Mouse (Mus musculus): Measurements from ENCODE around the gene Neurog1.
A peak's percentile ranks its signal among the peaks of the same experiment; 100 is the strongest.

The Neurog1 gene

DNA sequence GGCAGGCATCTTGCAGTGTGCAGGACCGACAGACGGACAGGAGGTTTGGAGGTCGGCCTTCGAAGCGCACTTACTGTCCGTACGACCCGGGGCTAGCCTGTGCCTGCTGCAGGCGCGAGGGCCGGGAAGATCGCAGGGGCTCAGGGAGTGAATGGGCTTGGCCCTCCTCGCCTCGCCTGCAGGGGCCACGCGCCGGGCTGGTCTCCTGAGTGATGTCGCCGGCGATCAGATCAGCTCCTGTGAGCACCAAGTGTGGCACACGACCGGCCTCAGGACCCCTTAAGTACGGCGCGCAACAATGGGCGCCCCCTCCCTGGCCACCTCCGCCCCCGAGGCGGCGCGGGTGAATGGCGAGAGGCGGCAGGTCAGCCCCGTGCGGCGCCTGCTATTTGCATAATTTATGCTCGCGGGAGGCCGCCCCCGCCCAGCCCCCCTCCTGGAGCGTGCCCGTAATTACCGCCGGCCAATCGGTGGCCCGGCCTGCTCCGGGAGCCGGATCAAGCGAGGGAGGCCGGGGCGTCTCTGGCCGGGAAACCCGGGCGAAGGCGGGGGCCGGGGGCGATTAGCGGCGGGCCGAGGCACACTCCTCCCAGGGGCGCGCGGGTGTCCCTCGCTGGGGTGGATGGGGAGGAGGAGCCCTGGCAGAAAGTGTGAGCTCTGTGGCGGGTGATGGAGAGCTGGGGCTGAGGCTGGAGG, at the start of gene Neurog1:
Gene Neurog1, minus strand, starts transcription at position 240 of the 696 bp plus-strand sequence.
- DNase-seq (ENCODE audit: low spot score in 2 of 2) = no peak

DNA sequence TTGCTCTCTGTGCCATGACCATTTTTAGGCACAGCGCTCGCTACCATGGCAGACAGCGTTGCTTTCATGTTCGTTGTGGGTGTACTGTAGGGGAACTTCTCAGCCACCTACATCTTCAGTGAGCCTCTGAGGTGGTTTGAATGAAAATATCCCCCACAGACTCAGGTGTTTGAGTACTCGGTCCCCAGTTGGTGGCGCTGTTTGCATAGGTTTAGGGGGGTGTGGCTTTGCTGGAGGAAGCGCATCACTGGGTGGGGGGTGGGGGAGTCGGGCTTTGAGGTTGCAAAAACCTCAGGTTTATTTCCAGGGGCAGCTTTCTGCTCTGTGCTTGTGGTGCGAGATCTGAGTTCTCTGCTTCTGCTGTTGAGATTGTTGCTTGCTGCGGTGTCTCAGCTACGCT, 47.4 kb upstream of the Neurog1 start:
- no peak for DNase-seq (ENCODE audit: low spot score in 2 of 2)

DNA sequence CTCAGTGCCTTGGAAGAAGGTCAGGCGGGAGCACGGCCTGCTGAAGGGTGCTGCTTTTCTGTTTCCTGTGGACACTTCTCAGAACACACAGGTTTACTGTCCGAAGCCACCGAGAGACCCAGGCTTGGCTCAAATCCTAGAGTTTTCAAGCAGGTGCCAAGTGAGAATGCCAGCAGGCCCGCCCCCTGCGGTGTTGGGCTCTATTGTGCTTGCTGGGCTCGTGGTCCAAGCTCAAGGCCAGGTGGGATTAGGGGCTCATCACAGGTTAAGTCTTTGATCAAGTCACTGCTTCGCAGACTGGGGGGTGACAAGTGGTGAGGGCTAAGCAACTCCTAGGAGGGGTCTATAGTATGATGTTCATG, 44.7 kb upstream of the Neurog1 start:
- DNase-seq (ENCODE audit: low spot score in 2 of 2) = no peak

DNA sequence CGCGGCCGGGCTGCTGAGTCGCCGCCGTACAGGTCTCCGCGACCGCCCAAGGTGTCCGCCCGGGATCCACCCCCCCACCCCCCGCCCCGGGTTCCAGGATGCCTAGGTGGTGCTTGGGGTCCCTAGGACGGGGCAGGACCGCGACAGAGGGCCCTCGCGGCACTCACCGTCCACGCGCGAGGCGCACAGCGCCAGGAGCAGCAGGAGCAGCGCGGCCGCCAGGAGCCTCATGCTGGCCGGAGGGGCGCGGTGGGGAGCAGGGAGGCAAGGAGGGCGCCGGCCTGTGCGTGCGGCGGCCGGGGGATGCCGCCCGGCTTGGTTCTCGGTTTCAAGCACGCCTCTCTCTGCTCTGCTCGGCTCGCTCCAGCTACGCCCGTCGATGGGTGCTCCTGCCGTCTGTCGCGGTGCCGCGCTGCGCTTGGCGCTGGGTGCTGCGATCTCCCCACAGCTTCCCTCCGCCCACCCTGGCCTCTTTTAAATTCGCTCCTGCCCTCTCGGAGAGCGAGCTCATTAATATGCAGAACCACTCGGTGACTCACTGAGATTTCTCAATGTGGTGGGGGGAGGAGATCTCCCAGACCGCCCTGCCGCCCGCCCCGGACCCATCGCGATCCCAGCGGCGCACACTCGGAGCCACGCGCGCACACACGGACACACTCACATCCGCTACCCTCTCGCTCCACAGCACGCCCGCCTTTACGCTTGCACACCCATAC, 44.1 kb upstream of the Neurog1 start, which contains the start of gene Cxcl14:
Gene Cxcl14, minus strand, starts transcription at position 609 of the 716 bp plus-strand sequence.
- peak; percentile 45 to 57 for DNase-seq (ENCODE audit: low spot score in 2 of 2)

DNA sequence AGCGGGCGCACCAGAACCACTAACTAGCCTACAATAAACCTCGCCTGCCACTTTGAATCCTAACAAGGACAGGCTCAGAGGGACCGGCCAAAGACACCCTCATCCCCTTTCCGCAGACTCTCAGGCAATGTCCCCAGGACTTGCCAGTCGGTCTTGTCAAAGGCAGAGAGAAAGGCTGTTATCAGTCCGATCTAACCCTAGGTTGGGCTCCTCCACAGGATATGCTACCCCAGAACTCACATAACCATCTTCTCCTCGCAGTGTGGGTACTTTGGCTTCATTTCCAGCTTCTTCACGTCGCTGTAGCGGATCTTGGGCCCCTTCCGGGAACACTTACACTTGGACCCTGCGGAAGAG, 43.6 kb upstream of the Neurog1 start:
- DNase-seq (ENCODE audit: low spot score in 2 of 2) = no peak

DNA sequence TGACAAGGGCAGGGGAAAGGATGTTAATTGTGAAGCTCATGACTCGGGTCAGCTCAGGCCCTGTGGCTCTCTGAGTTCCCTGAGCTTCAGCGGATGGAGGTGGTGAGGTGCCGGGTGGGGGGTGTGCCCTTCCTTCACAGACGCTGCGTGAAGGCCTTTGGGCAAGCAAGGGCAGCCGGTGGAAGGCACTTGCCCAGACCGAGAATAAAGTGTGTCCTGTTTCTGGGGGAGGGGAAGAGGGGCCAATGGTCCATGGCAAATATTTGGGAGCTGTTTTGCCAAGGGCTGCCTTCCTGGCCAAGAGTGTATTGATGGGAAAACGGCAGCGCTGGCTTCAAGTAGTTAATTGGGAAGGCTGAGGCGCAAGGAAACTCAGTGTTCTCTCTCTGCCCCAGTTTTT, 42.9 kb upstream of the Neurog1 start:
- DNase-seq (ENCODE audit: low spot score in 2 of 2) = no peak

DNA sequence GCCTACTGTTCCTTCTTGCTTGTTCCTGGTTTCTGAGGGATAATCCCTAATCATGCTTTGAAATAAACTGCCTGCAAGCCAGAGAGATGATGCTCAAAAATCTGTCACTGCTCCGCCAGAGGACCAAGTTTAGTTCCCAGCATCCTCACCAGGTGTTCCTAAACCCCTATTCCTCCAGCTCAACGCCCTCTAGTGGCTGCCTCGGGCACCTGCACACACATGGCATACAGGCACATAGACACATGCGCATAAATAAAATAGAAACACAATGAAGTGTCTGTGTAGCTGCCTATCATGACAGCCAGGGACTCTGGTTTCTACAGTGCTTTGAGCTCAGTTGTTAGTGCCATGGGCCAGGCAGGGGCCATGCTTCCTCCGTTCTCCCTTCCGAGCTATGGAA, 38.0 kb upstream of the Neurog1 start:
- no peak for DNase-seq (ENCODE audit: low spot score in 2 of 2)

DNA sequence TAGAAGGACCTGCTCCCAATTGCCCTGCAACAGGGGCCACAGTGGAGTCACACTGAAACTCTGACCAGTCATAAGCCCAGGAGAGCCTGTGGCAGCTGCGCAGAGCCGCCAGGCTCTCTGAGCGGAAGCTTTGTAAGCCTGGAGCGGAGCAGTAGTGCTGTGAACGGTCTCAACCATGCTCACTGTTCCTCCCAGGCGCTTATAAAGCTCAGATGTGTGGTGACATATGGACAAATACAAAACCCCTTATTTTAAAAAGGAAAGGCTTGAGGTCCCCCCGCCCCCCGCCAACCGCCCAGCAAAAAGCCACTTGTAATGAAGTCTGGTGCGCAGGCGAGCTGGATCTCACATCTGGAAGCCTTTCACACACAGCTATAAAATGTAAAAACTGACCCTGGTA, 37.3 kb upstream of the Neurog1 start:
- DNase-seq (ENCODE audit: low spot score in 2 of 2) = no peak

DNA sequence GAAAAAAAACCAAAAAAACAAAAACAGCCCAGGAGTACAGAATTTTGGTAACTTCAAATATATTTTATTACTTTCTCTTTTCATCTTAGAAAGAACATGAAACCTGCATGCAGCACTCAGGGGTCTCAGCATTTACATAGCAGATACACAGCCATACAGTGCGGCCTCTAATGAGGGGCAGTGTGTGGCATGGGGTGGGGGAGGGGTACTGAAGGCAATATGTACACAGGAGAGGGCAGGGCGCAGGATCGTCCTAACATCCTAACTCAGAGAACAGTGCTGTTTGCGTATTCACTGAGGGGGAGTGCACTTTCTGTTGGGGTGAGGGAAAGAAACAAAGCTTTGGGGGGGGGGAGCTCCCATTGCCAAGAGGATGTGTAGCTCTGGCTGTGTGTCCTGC, 36.6 kb upstream of the Neurog1 start:
- no peak for DNase-seq (ENCODE audit: low spot score in 2 of 2)

DNA sequence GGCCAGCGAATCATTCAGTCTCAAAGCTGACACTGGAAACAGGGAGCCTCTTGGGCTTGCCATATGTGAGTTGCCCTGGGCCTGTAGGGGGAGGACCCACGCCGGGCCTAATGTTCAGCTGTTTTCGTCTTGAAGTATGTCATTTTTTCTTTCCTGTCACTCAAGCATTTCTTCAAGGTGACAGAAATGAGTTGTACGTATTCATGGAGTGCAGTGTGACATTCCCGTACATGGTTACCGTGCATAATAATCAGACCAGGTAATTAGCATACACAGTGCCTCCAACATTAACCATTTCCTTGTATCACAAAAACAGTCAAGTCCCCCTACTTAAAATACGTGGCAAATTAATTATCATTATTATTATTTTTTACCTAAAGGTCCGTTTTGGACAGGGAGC, 35.1 kb upstream of the Neurog1 start:
- DNase-seq (ENCODE audit: low spot score in 2 of 2) = no peak

DNA sequence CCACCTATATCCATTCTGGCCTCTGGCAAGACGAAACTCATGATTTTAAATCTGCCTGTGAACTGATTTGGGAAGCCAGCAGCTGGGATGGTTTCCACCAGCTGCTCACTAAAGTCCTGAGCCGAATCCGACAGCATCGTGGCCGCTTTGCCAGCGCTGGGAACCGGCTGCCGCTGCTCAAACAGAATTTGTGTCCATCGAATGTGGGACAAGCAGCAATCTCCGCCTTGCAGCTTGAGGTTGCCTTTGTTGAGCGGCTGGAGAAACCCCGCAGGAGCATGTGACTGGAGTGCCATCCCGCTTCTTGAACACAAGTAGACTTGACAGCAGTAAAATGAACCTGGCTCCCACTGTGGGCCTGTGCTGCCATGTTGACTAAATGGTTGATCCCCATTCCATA, 31.4 kb upstream of the Neurog1 start:
- no peak for DNase-seq (ENCODE audit: low spot score in 2 of 2)

DNA sequence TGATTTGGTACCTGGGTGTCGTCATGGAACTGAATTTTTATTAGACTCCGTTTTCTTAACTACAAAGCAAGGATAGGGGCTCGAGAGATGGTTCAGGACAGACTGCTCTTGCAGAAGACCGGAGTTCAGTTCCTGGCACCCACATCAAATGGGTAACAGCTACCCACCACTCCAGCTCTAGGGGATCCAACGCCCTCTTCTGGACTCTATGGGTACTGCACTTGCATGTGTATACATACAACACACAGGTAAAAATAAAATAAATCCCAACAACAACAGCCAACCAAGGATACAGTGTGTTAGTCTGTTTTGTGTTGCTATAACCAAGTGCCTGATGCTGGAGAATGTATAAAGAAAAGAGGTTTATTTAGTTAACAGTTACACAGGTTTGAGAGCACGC, 28.4 kb upstream of the Neurog1 start:
- DNase-seq (ENCODE audit: low spot score in 2 of 2) = no peak

DNA sequence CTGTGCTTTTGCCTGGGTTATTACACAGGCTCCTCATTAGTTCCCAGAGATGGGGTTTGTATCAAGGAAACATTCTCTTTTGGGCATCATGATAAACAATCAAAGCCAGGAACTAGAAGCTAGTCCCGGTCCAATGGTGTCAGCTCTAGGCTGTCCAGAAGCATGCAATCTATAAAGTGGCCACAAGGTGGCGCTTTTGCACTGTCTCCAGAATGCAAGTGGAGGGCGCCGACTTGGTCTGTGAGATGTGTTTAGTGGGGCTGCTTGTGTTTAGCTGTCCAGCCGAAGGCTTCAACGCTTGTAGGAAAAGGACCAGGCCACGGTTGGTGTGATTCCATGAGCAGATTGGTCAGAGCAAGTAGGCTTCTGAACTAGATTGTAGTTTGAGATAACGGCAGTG, 27.5 kb upstream of the Neurog1 start:
- DNase-seq (ENCODE audit: low spot score in 2 of 2) = peak; percentile 76 to 78

DNA sequence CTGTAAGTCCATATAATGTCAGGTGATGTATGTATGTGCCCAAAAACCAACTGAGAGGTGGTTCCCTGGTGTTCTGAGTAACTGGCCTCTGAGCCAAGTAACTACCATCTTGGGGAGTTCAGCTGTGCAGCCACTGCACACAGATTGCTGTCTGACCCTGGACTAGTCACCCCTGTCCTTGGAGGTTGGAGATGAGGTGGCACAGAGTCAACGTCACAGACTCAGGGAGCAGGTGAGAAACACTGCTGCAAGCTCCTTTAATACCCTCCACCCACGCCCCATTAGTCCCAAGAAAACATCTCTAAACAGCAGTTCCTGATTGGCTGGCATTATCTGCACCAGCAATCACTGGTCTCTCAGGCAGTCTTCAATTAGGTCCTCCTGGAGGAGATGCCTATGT, 23.2 kb upstream of the Neurog1 start:
- no peak for DNase-seq (ENCODE audit: low spot score in 2 of 2)

DNA sequence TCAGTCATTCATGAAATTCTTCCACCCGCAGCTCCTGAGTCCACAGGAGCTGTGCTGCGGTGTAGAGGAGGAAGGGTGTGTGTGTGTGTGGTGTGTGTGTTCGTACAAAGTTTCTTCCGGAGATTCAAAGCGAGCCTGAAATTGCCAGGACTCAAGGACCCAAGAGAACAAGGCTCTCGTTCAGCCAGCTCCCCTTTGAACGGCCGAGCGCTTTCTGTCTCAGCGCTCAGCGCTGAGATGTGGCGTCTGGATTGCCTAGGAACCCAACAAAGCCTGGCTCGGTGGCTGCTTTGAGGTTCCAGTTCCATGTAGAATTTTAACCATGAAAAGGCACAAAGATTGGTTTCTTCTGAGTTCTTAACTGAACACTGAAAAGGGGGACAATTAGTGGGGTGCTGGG, 18.2 kb upstream of the Neurog1 start:
- DNase-seq (ENCODE audit: low spot score in 2 of 2) = no peak

DNA sequence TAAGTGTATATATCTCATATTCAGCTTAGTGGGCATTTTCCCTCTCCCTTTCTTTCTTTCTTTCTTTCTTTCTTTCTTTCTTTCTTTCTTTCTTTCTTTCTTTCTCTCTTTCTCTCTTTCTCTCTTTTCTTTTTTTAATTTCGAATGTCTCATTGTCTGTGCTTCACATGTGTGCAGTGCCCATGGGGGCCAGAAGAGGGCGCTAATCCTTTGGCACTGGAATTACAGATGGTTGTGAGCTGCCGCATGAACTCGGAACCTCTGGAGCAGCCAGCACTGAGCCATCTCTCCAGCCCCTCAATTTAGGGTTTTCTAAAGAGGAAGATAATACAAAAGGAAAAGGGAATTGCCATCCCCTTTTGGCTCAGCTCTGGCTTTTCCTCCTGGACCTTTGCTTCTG, 15.4 kb upstream of the Neurog1 start:
- no peak for DNase-seq (ENCODE audit: low spot score in 2 of 2)

DNA sequence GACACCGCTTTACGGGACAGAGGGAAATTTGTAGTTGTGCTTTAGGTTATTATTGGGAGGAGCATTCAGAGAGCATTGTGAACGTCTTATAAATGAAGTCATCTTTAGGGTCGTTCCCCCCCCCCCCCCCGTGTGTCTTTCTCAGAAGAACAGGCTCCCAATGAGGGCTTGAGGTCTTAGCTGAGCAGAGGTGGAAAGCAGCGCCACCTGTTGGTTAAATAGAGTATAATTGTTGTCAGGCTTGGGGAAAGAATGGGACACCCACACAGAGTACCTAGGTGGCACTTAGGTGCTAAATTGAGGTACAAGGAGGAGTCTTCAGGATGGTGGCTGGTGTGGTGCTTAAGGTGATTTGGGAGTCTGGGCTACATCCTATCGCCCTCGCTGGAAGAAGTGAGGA, 14.5 kb upstream of the Neurog1 start:
- DNase-seq (ENCODE audit: low spot score in 2 of 2) = no peak

DNA sequence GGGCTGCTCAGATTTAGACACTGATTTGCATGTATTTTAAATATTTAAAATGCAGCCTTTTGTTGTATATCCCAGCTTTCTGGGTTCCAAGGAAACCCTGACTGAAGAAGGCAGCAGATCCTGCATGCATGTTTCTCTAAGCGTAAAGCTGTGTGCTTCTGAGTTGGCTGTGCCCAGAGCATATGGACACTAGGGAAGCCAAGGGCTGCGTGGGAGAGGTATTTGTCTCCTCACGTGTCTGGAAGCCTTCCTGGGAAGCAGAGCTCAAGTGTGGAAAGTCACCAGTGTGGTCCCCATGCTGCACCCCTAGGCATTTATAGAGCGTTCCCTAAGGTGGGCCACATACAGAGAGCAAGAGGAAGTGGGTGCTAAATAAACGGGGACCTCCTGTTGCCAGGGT, 13.7 kb upstream of the Neurog1 start:
- DNase-seq (ENCODE audit: low spot score in 2 of 2) = no peak

DNA sequence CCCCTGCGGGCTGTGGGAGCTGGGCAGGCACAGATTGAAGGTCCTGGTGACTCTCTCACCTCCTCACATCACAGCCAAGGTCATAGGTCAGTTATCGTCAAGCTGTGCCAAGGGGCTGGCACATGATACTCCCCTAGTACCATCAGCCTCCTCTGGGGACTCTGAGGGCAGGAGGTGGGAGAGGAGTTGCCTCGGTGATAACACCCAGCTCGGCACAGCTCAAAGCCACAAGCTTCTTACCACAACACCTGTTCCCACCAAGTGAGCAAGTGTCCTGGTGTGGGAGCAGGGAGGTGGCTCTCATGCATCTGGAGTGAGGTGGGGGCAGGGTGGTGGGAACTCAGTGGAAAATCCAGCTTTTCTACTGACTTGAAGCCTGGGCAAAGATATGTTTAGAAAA, 10.3 kb upstream of the Neurog1 start:
- no peak for DNase-seq (ENCODE audit: low spot score in 2 of 2)

DNA sequence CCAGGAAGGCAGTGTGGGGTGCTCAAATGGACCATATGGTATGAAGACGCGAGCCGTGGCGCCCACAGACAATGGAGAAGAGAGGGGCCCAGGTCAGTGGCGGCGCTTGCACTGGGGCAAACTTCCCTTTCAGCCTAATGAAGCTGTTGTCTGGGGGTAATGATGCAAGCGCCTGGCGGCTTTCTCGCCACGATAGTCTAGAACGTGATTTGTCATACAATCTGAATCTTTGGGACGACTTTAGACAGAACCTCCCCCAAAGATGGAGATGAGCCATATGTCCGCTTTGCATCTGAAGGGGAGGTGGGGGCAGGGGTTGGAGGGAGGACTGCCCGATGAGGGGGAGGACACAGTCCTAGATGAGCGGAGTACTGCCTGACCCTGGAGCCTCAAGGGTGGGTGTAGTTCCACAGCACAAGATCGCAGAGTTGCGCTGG, 8.4 kb upstream of the Neurog1 start:
- DNase-seq (ENCODE audit: low spot score in 2 of 2) = no peak

DNA sequence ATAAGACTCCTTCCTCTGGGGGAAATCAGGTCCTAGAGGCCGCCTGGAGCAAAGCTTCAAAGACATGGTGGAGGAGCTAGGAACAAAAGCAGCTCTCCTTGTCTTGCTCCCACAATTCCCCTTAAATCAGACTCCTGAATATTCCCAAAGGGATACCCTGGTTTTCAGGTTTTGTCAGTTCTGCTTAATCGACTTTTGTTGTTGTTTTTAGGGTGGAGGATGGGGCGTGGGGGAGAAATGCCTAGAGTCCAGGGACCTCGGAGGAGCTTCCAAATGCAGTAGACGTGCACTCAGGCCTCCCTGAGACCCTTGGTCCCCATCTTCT, 7.9 kb upstream of the Neurog1 start:
- no peak for DNase-seq (ENCODE audit: low spot score in 2 of 2)

DNA sequence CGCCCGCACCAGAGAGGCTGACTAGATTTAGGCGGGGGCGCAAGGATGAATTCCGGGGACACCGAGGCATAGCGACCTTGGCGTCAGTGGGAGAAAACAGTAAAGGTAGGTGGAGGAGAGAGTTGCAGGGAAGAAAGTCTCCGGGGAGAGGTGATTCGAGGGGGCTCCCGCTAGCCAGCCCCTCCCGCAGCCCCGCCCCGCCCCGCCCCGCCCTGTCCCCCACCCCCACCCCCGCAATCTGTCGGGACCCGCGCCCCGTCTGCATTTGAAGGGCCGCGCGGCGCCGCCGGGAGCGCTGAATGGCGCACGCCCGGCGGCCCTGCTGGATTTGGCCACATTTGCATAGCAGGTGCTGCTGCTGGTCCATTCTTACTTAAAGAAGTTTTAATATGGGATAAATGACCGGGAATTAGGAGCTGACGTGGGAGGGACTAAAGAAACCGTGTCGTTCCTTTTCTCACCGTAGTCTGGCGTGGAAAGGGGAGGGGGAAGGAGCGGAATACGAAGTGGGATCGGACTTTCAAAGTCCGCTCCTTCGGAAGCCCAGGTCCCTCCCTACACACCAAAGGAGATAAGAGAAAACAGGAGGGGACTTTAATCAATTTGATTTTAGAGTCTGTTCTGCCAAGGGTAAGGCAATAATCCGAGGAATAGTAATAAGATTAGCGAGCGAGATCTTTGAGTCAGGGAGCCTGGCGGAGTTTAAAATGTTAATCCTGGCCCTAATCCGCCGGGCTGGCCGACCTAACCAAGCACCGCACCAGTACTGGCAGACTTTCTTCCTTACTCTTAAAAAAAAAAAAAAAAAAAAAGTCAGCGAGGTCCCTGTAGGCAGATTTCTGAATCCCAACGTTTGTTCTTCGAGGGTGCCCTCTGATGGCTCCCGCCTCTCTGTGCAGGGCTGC, 7.3 kb upstream of the Neurog1 start:
- no peak for DNase-seq (ENCODE audit: low spot score in 2 of 2)

Measured in urinary bladder, postnatal 36 days (tissue).